Mouse (Mus musculus) CH12F3 (cell line): ENCODE measurements around the gene Atp1a2.

ENCODE experiments used
- in situ Hi-C: fragments of 300-500 bp; cut with MboI; formaldehyde crosslinking; loops from 2 replicates; pipeline ENCODE4 v1.14.3; 2020; ENCODE audit warnings: low sequenced_read_pairs

The Atp1a2 gene

DNA sequence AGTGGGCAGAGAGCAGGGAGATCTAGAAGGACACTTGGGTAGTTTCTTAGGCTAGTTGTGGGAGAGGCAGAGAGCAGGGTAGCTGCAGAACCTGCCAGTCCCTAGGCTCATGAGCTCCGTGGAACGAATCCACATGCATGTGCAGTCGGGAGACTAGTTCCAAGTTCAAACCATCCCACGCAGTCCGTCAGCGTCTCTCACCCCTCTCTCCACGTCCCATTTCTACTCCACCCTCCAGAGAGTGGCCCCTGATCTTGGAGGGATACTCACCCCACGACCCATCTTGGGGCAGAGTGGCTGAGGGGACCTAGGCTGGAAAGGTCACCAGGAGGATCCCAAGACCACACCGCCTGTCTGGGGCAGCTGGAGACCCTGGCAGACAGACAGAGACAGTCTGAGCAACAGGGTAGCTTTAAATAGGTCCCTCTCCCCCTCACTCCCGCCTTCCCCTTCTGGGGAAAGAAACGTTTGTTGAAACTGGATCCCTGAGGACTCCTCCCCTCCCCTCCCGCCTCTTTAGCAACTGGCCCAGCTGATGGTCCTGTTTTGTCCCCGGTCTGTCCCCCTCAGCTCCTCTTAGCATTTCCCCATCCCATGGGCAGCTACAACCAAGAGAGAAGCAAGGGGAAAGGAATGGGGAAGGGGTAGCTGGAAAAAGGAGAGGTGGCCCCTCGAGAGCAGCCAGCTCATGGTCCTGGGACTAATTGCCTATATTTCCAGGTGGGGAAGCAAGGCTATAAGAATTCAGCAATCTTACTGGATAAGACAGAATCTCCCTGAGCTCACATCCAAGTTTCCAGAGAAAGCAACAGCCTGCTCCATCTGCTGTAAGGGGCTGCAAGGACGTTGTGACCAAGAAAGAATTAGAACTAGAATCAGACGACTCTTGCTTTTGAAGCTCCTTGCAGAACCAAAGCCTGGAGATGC lies at the start of gene Atp1a2:
TSS of gene Atp1a2 (minus strand) at position 454 of the 927 bp plus-strand sequence.
- in situ Hi-C loops: no loop called here

DNA sequence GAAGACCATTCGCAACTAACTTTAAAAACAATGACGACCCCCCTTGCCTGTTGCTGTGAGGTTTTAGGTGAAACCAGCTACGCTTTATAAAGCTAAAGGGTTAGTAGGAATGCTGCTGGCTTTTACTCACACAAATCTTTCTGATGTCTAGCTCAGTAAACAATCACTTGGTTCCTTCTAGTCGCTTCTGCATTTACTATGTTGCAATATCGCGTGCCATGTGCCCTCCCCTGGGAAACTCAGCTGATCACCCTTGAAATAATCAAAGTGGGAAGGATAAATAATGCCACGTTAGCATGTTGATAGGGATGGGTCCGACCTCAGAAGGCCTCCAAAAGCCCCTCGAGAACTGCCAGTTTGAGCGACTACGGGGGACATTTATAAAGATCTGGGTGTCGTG lies 49.5 kb upstream of the Atp1a2 start:
- in situ Hi-C loops: no loop called here

- in situ Hi-C loops: no loop called here
Observed at GRCm38 (mm10) chr1:172346707-172347106, 48.8 kb upstream of the Atp1a2 start.

- in situ Hi-C loops: no loop called here
Observed at GRCm38 (mm10) chr1:172344820-172345219, 47.0 kb upstream of the Atp1a2 start.

- in situ Hi-C loops: no loop called here
Observed at GRCm38 (mm10) chr1:172343914-172344313, 46.0 kb upstream of the Atp1a2 start.

- in situ Hi-C loops: no loop called here
Observed at GRCm38 (mm10) chr1:172342729-172343128, 44.9 kb upstream of the Atp1a2 start.

DNA sequence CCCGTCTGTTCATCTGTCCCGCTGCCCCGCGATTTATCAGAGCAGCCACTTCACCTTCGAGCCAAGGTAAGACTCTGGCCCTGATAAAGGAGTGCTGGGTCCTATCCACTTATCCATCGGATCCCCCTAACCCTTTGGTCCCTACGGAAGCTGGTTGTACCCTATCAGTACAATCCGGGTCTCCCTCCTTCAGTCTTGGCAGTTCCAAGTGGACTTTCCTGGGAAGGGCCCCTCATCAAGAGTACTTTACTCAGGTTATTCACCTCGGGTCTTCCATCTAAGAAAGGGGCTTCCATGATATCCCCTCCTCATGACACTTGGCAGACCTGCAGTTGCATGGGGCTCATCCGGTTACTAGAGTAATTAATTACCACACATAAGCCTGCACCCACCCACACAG lies 43.5 kb upstream of the Atp1a2 start:
- in situ Hi-C loops: no loop called here

DNA sequence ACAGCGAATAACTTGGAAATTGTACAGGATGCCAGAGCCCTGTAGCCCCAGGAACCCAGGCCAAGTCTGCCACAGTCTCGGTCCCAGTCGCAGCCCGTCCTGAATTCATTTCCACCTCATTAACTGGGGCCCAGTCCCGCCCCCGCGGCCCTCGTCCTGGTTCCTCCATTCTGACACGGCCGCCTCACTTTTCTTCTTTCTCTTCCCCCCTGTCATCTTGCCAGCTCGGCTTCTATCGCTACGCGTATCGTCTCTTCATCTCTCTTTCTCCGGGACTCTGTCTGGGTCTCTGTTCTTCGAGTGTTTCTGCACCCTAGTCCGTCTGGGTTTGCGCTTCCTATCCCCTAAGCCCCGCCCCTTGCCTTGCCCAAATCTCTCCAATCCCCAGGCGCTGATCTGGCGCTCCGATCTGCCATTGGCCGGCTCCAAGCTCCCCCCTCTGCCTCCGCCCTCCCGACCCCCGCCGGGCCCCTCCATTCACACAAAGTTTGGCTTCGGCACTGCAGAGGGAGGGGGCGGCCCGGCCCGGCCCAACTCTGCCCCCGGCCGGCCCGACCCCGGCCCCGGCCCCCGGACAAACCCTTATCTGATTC lies 43.0 kb upstream of the Atp1a2 start, which contains the start of gene Kcnj10:
TSS of gene Kcnj10 (plus strand) at position 482 of the 593 bp plus-strand sequence.
- in situ Hi-C loops: no loop called here

- in situ Hi-C loops: no loop called here
Observed at GRCm38 (mm10) chr1:172337411-172338185, 39.7 kb upstream of the Atp1a2 start.

DNA sequence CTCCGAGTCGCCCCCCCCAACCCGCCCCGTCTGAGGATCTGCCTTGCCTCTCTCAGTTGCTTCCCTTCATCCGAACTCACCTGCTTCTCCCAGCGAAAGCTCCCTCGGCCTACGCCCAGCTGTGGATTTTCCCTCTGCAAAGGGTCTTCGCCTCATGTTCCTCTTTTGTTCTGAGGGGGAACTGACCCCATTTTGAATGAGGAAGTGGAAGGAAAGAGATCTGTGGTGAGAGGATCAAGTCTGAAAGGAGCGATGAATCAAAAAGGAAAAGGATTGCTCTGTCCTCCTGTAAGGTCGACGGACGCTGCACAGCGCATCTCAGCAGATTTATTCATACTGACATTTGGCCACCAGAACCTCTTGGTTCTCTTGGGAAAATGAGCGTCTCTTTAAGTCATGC lies 37.9 kb upstream of the Atp1a2 start:
- in situ Hi-C loops: no loop called here

GRCm38 (mm10) chr1:172333512-172333911 lies 35.6 kb upstream of the Atp1a2 start:
- in situ Hi-C loops: no loop called here

DNA sequence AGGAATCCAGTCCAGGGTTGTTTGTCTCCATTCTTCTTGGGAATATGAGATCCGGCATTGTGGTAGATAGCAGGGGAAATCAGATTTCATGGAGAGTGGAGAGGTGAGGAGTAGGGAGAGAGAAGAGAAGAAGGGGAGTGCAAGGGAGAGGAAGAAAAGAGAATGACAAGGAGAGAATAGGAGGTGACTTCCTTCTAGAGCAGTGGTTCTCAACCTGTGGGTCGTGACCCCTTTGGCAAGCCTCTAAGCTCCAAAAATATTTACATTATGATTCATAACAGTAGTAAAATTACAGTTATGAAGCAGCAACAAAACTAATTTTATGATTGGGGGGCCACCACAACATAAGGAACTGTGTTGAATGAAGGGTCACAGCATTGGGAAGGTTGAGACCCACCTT lies 35.1 kb upstream of the Atp1a2 start:
- in situ Hi-C loops: no loop called here

DNA sequence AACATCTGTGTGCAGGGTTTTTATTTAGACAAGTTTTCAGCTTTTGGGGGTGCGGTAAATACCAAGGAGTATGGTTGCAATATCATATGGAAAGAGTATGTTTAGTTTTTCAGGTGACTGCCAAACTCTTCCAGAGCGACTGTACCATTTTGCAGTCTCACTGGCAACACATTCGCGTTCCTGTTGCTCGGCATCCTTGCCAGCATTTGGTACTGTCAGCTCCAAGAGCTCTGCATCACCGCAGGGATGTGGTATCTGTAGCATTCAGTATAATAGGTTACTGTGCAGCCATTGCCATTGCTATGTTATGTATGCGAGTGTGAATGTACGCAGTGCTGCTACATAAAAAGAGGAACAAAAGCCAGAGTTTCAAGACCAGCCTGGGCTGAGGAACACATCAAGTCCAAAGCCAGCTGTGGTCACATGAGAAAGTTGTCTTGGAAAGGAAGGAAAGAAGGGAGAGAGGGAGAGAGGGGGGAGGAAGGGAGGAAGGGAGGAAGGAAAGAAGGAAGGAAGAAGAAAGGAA lies 33.6 kb upstream of the Atp1a2 start:
- in situ Hi-C loops: no loop called here

DNA sequence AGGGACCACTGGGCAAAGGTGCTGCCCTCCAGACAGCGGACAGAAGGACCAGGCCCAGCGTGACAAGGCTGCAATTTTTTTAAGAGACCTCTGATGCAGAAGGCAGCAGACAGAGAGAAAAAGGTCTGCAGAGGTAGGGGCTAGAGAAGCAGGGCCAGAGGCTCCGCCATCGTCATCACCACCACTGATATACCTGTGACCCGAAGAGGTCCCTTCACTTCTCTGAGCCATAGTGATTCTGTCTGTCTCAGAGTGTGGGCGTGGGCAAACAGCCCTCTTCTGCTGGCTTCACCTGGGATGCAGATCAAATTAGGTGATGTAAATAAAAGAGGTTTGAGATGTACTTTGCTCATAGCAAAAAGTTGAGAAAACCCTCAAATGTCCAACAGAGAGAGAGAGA lies 31.8 kb upstream of the Atp1a2 start:
- in situ Hi-C loops: no loop called here

DNA sequence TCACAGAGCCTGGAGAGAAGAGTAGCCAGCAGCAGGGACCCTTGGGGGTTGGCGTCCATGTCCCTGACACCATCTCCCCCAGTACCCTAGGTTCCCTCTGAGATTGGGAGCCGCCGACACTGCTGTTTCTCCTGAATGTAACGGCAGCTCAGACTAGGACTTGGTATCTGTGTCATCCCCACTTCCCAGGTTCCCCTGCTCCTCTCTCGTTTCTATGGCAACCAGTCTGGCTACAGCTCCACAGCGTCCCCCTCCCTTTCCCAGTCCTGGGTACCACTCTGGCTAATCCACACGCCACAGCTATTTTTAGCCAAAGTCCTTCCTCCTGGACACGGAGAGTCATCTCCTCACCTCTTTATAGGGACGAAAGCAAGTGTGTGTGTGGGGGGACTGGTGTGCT lies 31.3 kb upstream of the Atp1a2 start, which contains the start of gene Kcnj9:
TSS of gene Kcnj9 (minus strand) at position 188 of the 400 bp plus-strand sequence.
- in situ Hi-C loops: no loop called here

- in situ Hi-C loops: no loop called here
Observed at GRCm38 (mm10) chr1:172328461-172328860, 30.6 kb upstream of the Atp1a2 start.

GRCm38 (mm10) chr1:172328041-172328440 lies 30.2 kb upstream of the Atp1a2 start:
- in situ Hi-C loops: no loop called here

GRCm38 (mm10) chr1:172327206-172328001 lies 29.5 kb upstream of the Atp1a2 start:
- in situ Hi-C loops: no loop called here

DNA sequence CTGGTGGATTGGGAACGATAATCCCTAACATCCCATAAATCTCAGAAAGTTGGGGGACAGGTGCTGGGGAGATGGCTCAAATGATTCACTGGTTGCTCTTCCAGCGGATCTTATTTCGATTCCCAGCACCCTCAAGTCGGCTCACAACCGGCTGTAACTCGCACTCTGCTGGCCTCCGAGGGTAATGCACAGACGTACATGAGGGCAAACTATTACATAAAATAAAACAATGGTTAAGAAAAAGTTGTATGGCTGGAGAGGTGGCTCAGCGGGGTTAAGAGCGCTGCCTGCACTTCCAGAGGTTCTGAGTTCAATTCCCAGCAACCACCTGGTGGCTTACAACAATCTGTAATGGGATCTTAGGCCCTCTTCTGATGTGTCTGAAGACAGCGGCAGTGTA lies 28.8 kb upstream of the Atp1a2 start:
- in situ Hi-C loops: no loop called here
